Mouse (Mus musculus) CH12.LX (cell line): Measurements from ENCODE around the gene Plekha7.

Experiments used
- BHLHE40 ChIP-seq: IDR thresholded peaks from 2 replicates; pipeline ENCODE4 v1.6.1; 2011; ENCODE audit warnings: mild to moderate bottlenecking, low read depth, low read length, improper control_type of control experiment
- CHD2 ChIP-seq: IDR thresholded peaks from 2 replicates; pipeline ENCODE4 v1.6.1; 2011; ENCODE audit warnings: low read length, improper control_type of control experiment
- CTCF ChIP-seq, 2 experiments: IDR thresholded peaks in 1 of 2; conservative IDR thresholded peaks in 1 of 2; 2 replicates each; pipeline ENCODE4 v1.5.1; 2011 to 2012; ENCODE audit warnings: low read depth in 2 of 2, low read length in 2 of 2, improper control_type of control experiment in 1 of 2, inconsistent platforms in 1 of 2, mild to moderate bottlenecking in 1 of 2, moderate library complexity in 1 of 2
- IRF4 ChIP-seq: IDR thresholded peaks from 2 replicates; pipeline ENCODE4 v1.6.1; 2014; ENCODE audit warnings: low read depth, mild to moderate bottlenecking, inconsistent platforms, low read length, improper control_type of control experiment
- MEF2A ChIP-seq: IDR thresholded peaks from 2 replicates; pipeline ENCODE4 v1.6.1; 2014; ENCODE audit warnings: low read depth, mild to moderate bottlenecking, inconsistent platforms, low read length, improper control_type of control experiment, borderline replicate concordance
- PAX5 ChIP-seq: IDR thresholded peaks from 2 replicates; pipeline ENCODE4 v1.6.1; 2012; ENCODE audit warnings: low read length, inconsistent platforms, mixed read lengths
- POLR2A ChIP-seq: IDR thresholded peaks from 2 replicates; pipeline ENCODE4 v1.6.1; 2011; ENCODE audit warnings: low read depth, mild to moderate bottlenecking, improper control_type of control experiment, low read length
- ZC3H11A ChIP-seq: IDR thresholded peaks from 2 replicates; pipeline ENCODE4 v1.6.1; 2012; ENCODE audit warnings: low read depth, mild to moderate bottlenecking, inconsistent platforms, low read length, improper control_type of control experiment
- ZNF384 ChIP-seq: IDR thresholded peaks from 2 replicates; pipeline ENCODE4 v1.6.1; 2012; ENCODE audit warnings: low read depth, low read length, improper control_type of control experiment, inconsistent platforms

DNA sequence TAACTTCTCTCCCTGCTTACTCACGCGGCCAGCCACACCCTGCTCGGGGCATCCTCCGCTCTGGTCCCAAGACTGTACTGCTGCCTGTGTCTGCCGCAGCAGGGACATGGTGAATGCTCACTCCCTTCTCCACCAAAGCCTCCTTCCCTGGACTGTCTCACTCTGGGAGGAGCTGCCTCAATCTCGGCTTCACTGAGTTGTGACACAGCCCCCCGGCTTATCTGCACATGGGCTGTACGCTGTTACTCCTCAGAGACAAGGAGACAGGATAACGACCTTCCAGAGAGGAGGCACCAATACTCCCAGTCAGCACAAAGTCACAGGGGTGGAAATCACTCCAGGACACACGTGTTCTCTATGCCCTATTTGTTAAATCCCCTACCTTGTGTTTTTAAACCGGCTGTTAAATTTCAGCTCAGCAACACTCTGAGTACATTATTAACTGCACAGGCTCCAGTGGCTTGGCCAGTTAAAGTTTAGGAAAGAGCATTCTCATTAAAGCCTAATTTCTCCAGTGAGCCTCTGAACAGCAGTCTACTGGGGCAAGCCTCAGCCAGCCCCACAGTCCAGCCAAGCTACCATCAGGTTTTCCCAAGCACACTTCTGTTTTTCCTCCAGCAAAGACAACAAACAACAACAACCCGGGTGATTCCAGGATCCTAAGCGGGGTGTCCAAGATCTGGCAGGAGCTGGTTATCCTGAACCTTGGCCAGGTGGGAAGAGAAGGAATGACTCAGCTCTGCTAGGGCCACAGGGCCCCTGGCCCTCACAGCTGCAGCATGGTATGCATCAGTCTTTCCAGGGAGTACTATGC lies 39.9 kb downstream of the Plekha7 start:
- TF ChIP-seq ZC3H11A (no peak), IRF4 (no peak), POLR2A (no peak), PAX5 (no peak), ZNF384 (no peak), CTCF (conservative IDR thresholded peaks at IDR 0.05 in 1 of 2, IDR thresholded peaks at IDR 0.05 in 1 of 2; ENCODE audit: low read depth in 2 of 2, low read length in 2 of 2) (no peak), CHD2 (no peak), BHLHE40 (no peak), MEF2A (no peak)
